Mouse (Mus musculus) MEL (cell line): ENCODE measurements around the gene Gm29797. TPM values are rescaled to one million over a fixed set of nuclear protein-coding genes. Genes with fewer than 3 reads are reported as not detected.

Experiments used
- DNase-seq: peaks from one replicate; pipeline ENCODE4 v3.0.0; 2011; ENCODE audit warnings: low read depth, low spot score
- H3K27ac ChIP-seq: 2 replicates; pipeline ENCODE4 v1.5.1; 2012; ENCODE audit warnings: low read depth, mild to moderate bottlenecking, control low read depth, low read length, moderate library complexity; ENCODE audit not compliant: control insufficient read depth
- H3K27me3 ChIP-seq, 2 experiments: fragments of 150-350 bp in 1 of 2; sonication (generic) in 1 of 2; 2 replicates each; pipeline ENCODE4 v1.6.1; 2012; ENCODE audit warnings: low read length in 2 of 2, mild to moderate bottlenecking in 2 of 2, improper control_type of control experiment in 1 of 2, moderate library complexity in 1 of 2; ENCODE audit not compliant: insufficient read depth in 2 of 2, control insufficient read depth in 1 of 2
- H3K36me3 ChIP-seq, 2 experiments: 2 replicates each; pipeline ENCODE4 v1.6.1; 2012 to 2014; ENCODE audit warnings: low read length in 2 of 2, improper control_type of control experiment in 1 of 2, inconsistent platforms in 1 of 2, mild to moderate bottlenecking in 1 of 2; ENCODE audit not compliant: insufficient read depth in 2 of 2, control insufficient read depth in 1 of 2
- H3K4me1 ChIP-seq, 2 experiments: fragments of 150-350 bp in 1 of 2; sonication (generic) in 1 of 2; 2 replicates each; pipeline ENCODE4 v1.6.1; 2012; ENCODE audit warnings: low read length in 2 of 2, improper control_type of control experiment in 1 of 2, mild to moderate bottlenecking in 1 of 2; ENCODE audit not compliant: insufficient read depth in 2 of 2, control insufficient read depth in 1 of 2
- H3K4me3 ChIP-seq, 2 experiments: fragments of 150-350 bp in 1 of 2; sonication (generic) in 1 of 2; 2 replicates each; pipeline ENCODE4 v1.5.1; 2012; ENCODE audit warnings: low read depth in 2 of 2, low read length in 2 of 2, mild to moderate bottlenecking in 2 of 2, moderate library complexity in 2 of 2, control low read depth in 1 of 2, improper control_type of control experiment in 1 of 2; ENCODE audit not compliant: control insufficient read depth in 1 of 2, insufficient read depth in 1 of 2
- H3K79me2 ChIP-seq: 2 replicates; pipeline ENCODE4 v1.6.1; 2012; ENCODE audit warnings: mild to moderate bottlenecking, low read length, moderate library complexity; ENCODE audit not compliant: control insufficient read depth, poor library complexity, insufficient read depth
- H3K9ac ChIP-seq: 2 replicates; pipeline ENCODE4 v1.6.1; 2012; ENCODE audit warnings: low read depth, mild to moderate bottlenecking, control low read depth, low read length, moderate library complexity; ENCODE audit not compliant: control insufficient read depth, poor library complexity, severe bottlenecking
- H3K9me3 ChIP-seq: fragments of 150-350 bp; sonication (generic); replicated peaks from 2 replicates; pipeline ENCODE4 v1.6.1; 2012; ENCODE audit warnings: mild to moderate bottlenecking, low read length, improper control_type of control experiment, moderate library complexity; ENCODE audit not compliant: insufficient read depth
- CHD2 ChIP-seq: IDR thresholded peaks from 2 replicates; pipeline ENCODE4 v1.6.1; 2011; ENCODE audit warnings: low read length, improper control_type of control experiment
- MAFK ChIP-seq: IDR thresholded peaks from 2 replicates; pipeline ENCODE4 v1.6.1; 2011; ENCODE audit warnings: low read depth, mild to moderate bottlenecking, low read length, improper control_type of control experiment, borderline replicate concordance
- MAZ ChIP-seq: IDR thresholded peaks from 2 replicates; pipeline ENCODE4 v1.6.1; 2012; ENCODE audit warnings: low read depth, mild to moderate bottlenecking, inconsistent platforms, low read length, improper control_type of control experiment
- MYC ChIP-seq: IDR thresholded peaks from 2 replicates; pipeline ENCODE4 v1.6.1; 2011; ENCODE audit warnings: low read depth, mild to moderate bottlenecking, low read length, improper control_type of control experiment, moderate library complexity
- RCOR1 ChIP-seq: IDR thresholded peaks from 2 replicates; pipeline ENCODE4 v1.6.1; 2012; ENCODE audit warnings: low read depth, mild to moderate bottlenecking, inconsistent platforms, low read length, improper control_type of control experiment
- SIN3A ChIP-seq: IDR thresholded peaks from 2 replicates; pipeline ENCODE4 v1.6.1; 2012; ENCODE audit warnings: low read length, improper control_type of control experiment, inconsistent platforms
- SMC3 ChIP-seq: IDR thresholded peaks from 2 replicates; pipeline ENCODE4 v1.6.1; 2011; ENCODE audit warnings: low read depth, low read length, improper control_type of control experiment
- TAL1 ChIP-seq: IDR thresholded peaks from 2 replicates; pipeline ENCODE4 v1.6.1; 2012; ENCODE audit warnings: mild to moderate bottlenecking, inconsistent platforms, low read length, moderate library complexity, mixed read lengths
- USF1 ChIP-seq: IDR thresholded peaks from 2 replicates; pipeline ENCODE4 v1.6.1; 2014; ENCODE audit warnings: low read depth, mild to moderate bottlenecking, inconsistent platforms, low read length, improper control_type of control experiment, moderate library complexity
- USF2 ChIP-seq, 2 experiments: IDR thresholded peaks; 2 replicates each; pipeline ENCODE4 v1.6.1; 2011 to 2012; ENCODE audit warnings: improper control_type of control experiment in 2 of 2, low read length in 2 of 2, borderline replicate concordance in 1 of 2, inconsistent platforms in 1 of 2, low read depth in 1 of 2, mild to moderate bottlenecking in 1 of 2; ENCODE audit not compliant: insufficient read depth in 1 of 2
- ZC3H11A ChIP-seq: IDR thresholded peaks from 2 replicates; pipeline ENCODE4 v1.6.1; 2012; ENCODE audit warnings: low read depth, mild to moderate bottlenecking, inconsistent platforms, low read length, improper control_type of control experiment
- ZKSCAN1 ChIP-seq: IDR thresholded peaks from 2 replicates; pipeline ENCODE4 v1.6.1; 2012; ENCODE audit warnings: low read depth, mild to moderate bottlenecking, inconsistent platforms, low read length, improper control_type of control experiment, moderate library complexity
- ZMIZ1 ChIP-seq: IDR thresholded peaks from 2 replicates; pipeline ENCODE4 v1.6.1; 2012; ENCODE audit warnings: low read depth, mild to moderate bottlenecking, inconsistent platforms, low read length, improper control_type of control experiment, moderate library complexity
- ZNF384 ChIP-seq: IDR thresholded peaks from 2 replicates; pipeline ENCODE4 v1.6.1; 2012; ENCODE audit warnings: low read depth, mild to moderate bottlenecking, inconsistent platforms, low read length, improper control_type of control experiment
- polyA plus RNA-seq, 2 experiments: library from polyadenylated mRNA; stranded (reverse) in 1 of 2; unstranded in 1 of 2; fragments of >175 nt in 1 of 2; fragments of >200 nt in 1 of 2; gene quantifications; 2 replicates each; pipeline versions ENCODE4 v1.2.1 to v1.2.4; 2012; ENCODE audit warnings: low replicate concordance in 2 of 2, low read depth in 1 of 2; ENCODE audit not compliant: insufficient read length in 2 of 2, insufficient read depth in 1 of 2, missing spikeins in 1 of 2
- total RNA-seq: library from RNA; depleted of rRNA; stranded (reverse); fragments of 300-350 nt; gene quantifications from 2 replicates; pipeline ENCODE4 v1.2.3, GENCODE M21; 2012

Gene Gm29797
- total and polyA plus RNA-seq, 3 experiments: not detected

DNA sequence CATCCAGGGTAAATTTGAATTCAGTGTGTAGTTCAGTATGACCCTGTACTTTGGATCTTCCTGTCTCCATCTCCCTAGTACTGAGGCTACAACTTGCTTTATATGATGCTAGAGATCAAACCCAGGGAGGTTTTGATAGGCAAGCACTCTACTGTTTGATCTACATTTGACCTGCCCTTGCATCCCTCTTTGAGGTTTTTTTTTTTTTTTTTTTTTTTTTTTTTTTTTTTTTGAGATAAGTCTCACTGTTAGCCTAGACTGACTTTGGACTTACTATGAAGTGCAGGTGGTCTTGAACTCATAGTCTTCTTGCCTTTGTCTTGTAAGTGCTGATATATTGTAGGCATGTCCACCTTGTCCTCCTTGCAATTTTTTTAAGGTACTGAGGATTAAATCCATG is 28.4 kb upstream of the Gm29797 start:
- TF ChIP-seq MYC: no peak
- no peak for TF ChIP-seq MAFK
- TF ChIP-seq USF2 (IDR thresholded peaks at IDR 0.05; ENCODE audit: borderline replicate concordance in 1 of 2, insufficient read depth in 1 of 2, low read depth in 1 of 2, low read length in 2 of 2): no peak
- no peak for TF ChIP-seq SIN3A
- peak; percentile 58 for TF ChIP-seq ZNF384
- no peak overlapping the region for H3K27ac ChIP-seq
- peaks cover 5 to 11% of the 10 kb centered on the region in 2 experiments for H3K36me3 ChIP-seq
- H3K9me3 ChIP-seq: no peaks in the 10 kb centered on the region
- H3K4me3 ChIP-seq: no peak overlapping the region
- H3K79me2 ChIP-seq: no peaks in the 10 kb centered on the region
- no peak for DNase-seq
- H3K4me1 ChIP-seq: peaks cover 0 to 4% of the 10 kb centered on the region in 2 experiments; a peak in 1 of 4 replicates
- no peaks in the 10 kb centered on the region for H3K27me3 ChIP-seq
- H3K9ac ChIP-seq: no peak overlapping the region

DNA sequence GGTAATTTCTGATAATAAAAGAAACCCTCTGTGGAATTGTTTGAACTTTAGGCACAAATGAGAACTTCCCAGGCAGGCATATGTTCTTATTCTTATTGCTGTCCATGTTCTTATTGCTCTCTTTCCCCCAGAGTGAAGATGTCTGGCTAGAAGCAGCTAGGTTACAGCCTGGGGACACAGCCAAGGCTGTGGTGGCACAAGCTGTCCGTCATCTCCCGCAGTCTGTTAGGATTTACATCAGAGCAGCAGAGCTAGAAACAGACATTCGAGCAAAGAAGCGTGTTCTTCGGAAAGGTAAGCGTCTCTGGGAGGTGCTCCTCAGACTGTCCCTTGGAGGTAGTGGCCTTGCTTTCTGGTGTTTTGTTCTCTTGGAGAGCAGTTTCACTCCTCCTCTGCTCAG is 24.2 kb upstream of the Gm29797 start:
- Histone ChIP-seq H3K79me2 (no peaks in the 10 kb centered on the region), H3K36me3 (peaks cover 0 to 12% of the 10 kb centered on the region in 2 experiments; a peak in 2 of 4 replicates), H3K4me3 (no peak overlapping the region), H3K27ac (no peak overlapping the region), H3K27me3 (no peaks in the 10 kb centered on the region), H3K9me3 (no peaks in the 10 kb centered on the region), H3K4me1 (no peaks in the 10 kb centered on the region)
- DNase-seq: no peak
- TF ChIP-seq ZNF384 (no peak), TAL1 (no peak), ZMIZ1 (no peak)
- TF ChIP-seq, all 39 proteins: peak for 0
- no peak overlapping the region for H3K9ac ChIP-seq

DNA sequence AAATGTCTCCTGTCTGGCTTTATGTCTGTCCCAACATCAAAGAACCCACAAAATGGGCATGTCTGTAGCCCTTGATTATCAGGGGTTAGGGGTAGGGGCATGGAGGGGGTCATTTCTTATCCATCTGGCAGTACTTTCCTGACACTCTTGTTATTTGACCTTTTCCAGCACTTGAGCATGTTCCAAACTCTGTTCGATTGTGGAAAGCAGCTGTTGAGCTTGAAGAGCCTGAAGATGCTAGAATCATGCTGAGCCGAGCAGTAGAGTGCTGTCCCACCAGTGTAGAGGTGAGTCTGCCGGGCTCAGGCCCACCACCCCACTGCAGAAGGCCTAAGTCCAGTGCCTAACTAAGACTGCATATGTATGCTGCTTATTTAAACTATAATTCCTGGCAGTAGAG is 21.0 kb upstream of the Gm29797 start:
- TF ChIP-seq SIN3A: no peak
- no peak for TF ChIP-seq MAZ
- no peak for TF ChIP-seq ZC3H11A
- no peak for TF ChIP-seq ZNF384
- no peak for TF ChIP-seq TAL1
- no peak for TF ChIP-seq ZKSCAN1
- TF ChIP-seq USF1: no peak
- no peak for TF ChIP-seq SMC3
- TF ChIP-seq RCOR1: no peak
- no peak for TF ChIP-seq CHD2
- no peak for TF ChIP-seq USF2 (IDR thresholded peaks at IDR 0.05; ENCODE audit: borderline replicate concordance in 1 of 2, insufficient read depth in 1 of 2, low read depth in 1 of 2, low read length in 2 of 2)
- DNase-seq: no peak
- Histone ChIP-seq H3K9me3 (no peaks in the 10 kb centered on the region), H3K4me1 (no peaks in the 10 kb centered on the region), H3K36me3 (peaks cover 0 to 16% of the 10 kb centered on the region in 2 experiments; a peak in 2 of 4 replicates), H3K27me3 (no peaks in the 10 kb centered on the region), H3K79me2 (no peaks in the 10 kb centered on the region), H3K27ac (no peak overlapping the region), H3K4me3 (no peak overlapping the region), H3K9ac (no peak overlapping the region)
